Mouse (Mus musculus) hindbrain, embryonic 16.5 days (tissue): Measurements from ENCODE around the gene Ccnl2. TPM values are rescaled to one million over a fixed set of nuclear protein-coding genes. Genes with fewer than 3 reads are reported as not detected.
"Not testable (repeated sequence)": the region's sequence is repeated elsewhere in the genome, so short reads cannot be mapped to it uniquely, and the experiment has no call there.

Experiments used
- ATAC-seq: fragments of 200-750 bp; cut with Nextera tagmentation; 2 replicates; pipeline ENCODE4 v1.8.0; 2017; ENCODE audit warnings: moderate TSS enrichment, moderate library complexity
- H3K27ac ChIP-seq: fragments of 300-500 bp; sonication (generic); 2 replicates; pipeline ENCODE4 v1.5.1; 2014; ENCODE audit warnings: low read depth, mild to moderate bottlenecking, control low read depth, low read length, moderate library complexity
- H3K27me3 ChIP-seq: fragments of 300-500 bp; sonication (generic); replicated peaks from 2 replicates; pipeline ENCODE4 v1.6.1; 2014; ENCODE audit warnings: low read length; ENCODE audit not compliant: control insufficient read depth, insufficient read depth
- H3K36me3 ChIP-seq: fragments of 300-500 bp; sonication (generic); 2 replicates; pipeline ENCODE4 v1.6.1; 2014; ENCODE audit warnings: mild to moderate bottlenecking, low read length, moderate library complexity, mixed read lengths; ENCODE audit not compliant: control insufficient read depth, insufficient read depth
- H3K4me1 ChIP-seq: fragments of 300-500 bp; sonication (generic); 2 replicates; pipeline ENCODE4 v1.6.1; 2014; ENCODE audit warnings: low read depth, low read length; ENCODE audit not compliant: control insufficient read depth, insufficient read depth
- H3K4me2 ChIP-seq: fragments of 300-500 bp; sonication (generic); 2 replicates; pipeline ENCODE4 v1.6.1; 2014; ENCODE audit warnings: mild to moderate bottlenecking, low read length, control low read depth, moderate library complexity
- H3K4me3 ChIP-seq: fragments of 300-500 bp; sonication (generic); 2 replicates; pipeline ENCODE4 v1.5.1; 2014; ENCODE audit warnings: mild to moderate bottlenecking, low read length, control low read depth, moderate library complexity
- H3K9ac ChIP-seq: fragments of 300-500 bp; sonication (generic); 2 replicates; pipeline ENCODE4 v1.6.1; 2014; ENCODE audit warnings: low read depth, mild to moderate bottlenecking, control low read depth, low read length, moderate library complexity
- H3K9me3 ChIP-seq: fragments of 300-500 bp; sonication (generic); 2 replicates; pipeline ENCODE4 v1.6.1; 2014; ENCODE audit warnings: mild to moderate bottlenecking, low read length, moderate library complexity; ENCODE audit not compliant: control insufficient read depth
- WGBS: fragments of 180-500 bp; shearing (Covaris S2); extraction: QIAGEN DNeasy Blood & Tissue Kit; methylation state at CpG from one replicate; pipeline ENCODE4 v1.1.7; 2014; 5-methylcytosine and 5-hydroxymethylcytosine counted together
- polyA plus RNA-seq: library from polyadenylated mRNA; unstranded; fragments of >200 nt; fragmentation: Nextera tagmentation; extraction: Ambion mirVana; gene quantifications from 2 replicates; pipeline ENCODE4 v1.2.1, GENCODE M21; 2015

Ccnl2 gene
- polyA plus RNA-seq, 1 experiment from 2014 or later = 118 TPM

DNA sequence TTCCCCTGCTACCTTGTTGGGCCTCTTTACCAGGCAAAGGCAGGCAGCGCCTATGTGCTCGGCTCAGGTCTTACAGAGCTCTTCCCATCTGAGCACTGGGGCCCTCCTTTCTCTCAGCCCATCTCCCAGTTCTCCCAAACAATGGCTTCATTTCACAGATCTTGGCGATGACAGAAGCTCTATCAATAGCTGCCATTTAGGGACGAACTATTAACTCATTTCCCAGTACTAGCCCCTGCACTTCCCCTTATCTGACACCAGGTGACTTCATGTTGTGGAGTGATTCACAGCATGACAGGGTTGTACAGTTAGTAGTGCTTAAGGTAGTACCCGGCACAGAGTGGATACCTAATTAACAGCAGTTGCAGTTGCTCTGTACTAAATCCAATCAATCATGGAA is 26.5 kb upstream of the Ccnl2 start, which contains the start of gene Tmem88b:
Gene Tmem88b (minus strand): TSS at position 56 of the 400 bp plus-strand sequence.
- no peaks in the 10 kb centered on the region for H3K9me3 ChIP-seq
- H3K9ac ChIP-seq = peak within 1 kb of the TSS; percentile 85; the same call in 1 of the 2 replicates
- peaks cover 4% of the 10 kb centered on the region; the same call in 1 of the 2 replicates for H3K4me1 ChIP-seq
- peak within 1 kb of the TSS; percentile 69 for H3K4me3 ChIP-seq
- WGBS = 60% methylated on average over 5 of the region's 5 CpGs
- H3K4me2 ChIP-seq = peak within 1 kb of the TSS; percentile 80
- no peaks in the 10 kb centered on the region for H3K36me3 ChIP-seq
- ATAC-seq = no peak
- H3K27ac ChIP-seq = peak within 1 kb of the TSS; percentile 89
- no peaks in the 10 kb centered on the region for H3K27me3 ChIP-seq

DNA sequence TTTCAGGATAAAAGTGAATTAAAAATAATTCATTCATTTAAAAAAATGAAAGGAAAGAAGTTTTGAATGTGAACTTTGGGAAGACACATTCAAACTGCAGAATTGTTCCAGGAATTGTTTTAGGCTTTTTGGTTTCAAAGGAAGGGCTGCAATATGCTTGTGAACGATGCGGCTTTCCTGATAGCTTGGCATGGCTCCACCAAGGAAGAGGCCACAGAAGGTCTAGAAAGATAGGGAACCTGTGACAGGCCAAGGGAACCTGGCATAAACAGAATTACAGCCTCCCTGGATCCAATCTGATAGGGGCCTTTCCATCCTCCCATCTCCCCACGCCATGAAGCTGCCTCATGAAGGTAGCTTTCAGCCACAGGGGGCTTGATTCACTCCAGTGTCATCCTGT is 24.0 kb upstream of the Ccnl2 start:
- H3K27me3 ChIP-seq = no peaks in the 10 kb centered on the region
- H3K27ac ChIP-seq = no peak overlapping the region
- 84% methylated on average over 3 of the region's 3 CpGs for WGBS

DNA sequence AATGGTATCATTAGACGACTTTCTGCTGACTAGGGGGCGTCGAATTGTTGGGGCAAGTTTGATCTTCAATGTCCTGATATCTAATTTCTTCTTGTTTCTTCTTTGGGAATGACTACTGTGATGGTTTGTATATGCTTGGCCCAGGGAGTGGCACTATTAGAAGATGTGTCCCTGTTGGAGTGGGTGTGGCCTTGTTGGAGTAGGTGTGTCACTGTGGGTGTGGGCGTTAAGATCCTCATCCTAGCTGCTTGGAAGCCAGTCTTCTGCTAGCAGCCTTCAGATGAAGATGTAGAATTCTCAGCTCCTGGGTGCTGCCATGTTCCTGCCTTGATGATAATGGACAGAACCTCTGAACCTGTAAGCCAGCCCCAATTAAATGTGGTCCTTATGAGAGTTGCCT is 23.5 kb upstream of the Ccnl2 start:
- H3K36me3 ChIP-seq, H3K27me3 ChIP-seq, H3K4me3 ChIP-seq, H3K4me1 ChIP-seq, H3K9ac ChIP-seq, H3K9me3 ChIP-seq, H3K4me2 ChIP-seq, ATAC-seq, H3K27ac ChIP-seq: not testable (repeated sequence)
- WGBS = 79% methylated on average over 4 of the region's 4 CpGs

More for the DNA sequence above, 24.0 kb upstream of the Ccnl2 start:
- Histone ChIP-seq H3K36me3 (no peaks in the 10 kb centered on the region), H3K4me2 (no peak overlapping the region), H3K9ac (no peak overlapping the region), H3K4me1 (peaks cover 4% of the 10 kb centered on the region; the same call in 1 of the 2 replicates), H3K4me3 (no peak overlapping the region), H3K9me3 (no peaks in the 10 kb centered on the region)
- no peak for ATAC-seq

DNA sequence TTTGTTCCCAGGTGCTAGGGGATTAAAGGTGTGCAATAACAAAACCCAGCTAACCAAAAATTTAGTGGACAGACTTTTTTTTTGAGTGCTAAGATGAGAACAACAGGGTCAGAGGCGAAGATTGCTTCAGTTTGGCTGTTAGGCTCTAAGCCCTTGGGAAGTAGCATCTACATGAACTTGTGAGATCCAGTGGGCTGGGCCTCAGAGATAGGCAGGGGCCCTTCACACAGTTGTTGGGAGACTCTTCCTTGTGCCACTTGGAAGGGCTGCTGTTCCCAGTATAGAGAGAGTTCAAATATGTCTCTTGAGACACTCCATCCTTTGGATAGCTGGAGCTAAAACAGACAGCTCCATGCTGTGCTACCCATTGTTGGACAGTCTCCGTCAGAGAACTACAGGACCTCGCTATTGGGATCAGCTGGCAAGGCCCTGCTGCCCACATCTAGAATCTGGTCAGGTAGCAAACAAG is 22.2 kb upstream of the Ccnl2 start, which contains the start of gene Ankrd65:
Gene Ankrd65 (plus strand): TSS at position 419 of the 469 bp plus-strand sequence.
- H3K27ac ChIP-seq = no peak within 1 kb of the TSS
- WGBS = 64% methylated on average over 3 of the region's 3 CpGs
- no peak within 1 kb of the TSS for H3K9ac ChIP-seq
- H3K9me3 ChIP-seq = no peaks in the 10 kb centered on the region
- no peaks in the 10 kb centered on the region for H3K4me1 ChIP-seq
- no peak within 1 kb of the TSS for H3K4me3 ChIP-seq
- ATAC-seq = no peak
- no peaks in the 10 kb centered on the region for H3K27me3 ChIP-seq
- H3K4me2 ChIP-seq = no peak within 1 kb of the TSS
- no peaks in the 10 kb centered on the region for H3K36me3 ChIP-seq

DNA sequence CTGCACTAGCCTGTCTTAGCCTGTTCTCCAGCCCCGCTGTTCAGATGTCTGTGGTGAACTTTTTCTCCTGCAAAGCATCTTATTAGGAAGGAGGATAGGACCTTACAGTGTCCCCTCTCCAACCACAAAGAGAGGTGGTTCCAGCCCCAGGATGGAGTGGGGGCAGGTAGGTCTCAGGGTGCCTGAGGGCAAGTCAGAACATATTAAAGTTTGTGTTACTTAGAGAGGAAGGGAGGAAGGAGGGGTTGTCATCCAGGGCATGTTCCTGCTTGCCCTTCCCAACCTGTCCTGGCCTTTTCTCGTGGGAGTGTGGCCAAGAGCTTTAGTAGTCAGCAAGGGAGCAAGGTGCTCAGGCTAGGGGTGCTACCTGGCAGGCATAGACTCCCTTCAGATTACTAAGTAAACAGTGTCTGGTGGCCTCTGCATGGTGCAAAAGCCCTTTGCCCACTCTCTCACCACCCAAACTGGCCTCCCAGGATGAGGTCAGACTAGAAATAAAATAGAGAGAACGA is 21.6 kb upstream of the Ccnl2 start:
- Histone ChIP-seq H3K4me2 (no peak overlapping the region), H3K9me3 (no peaks in the 10 kb centered on the region), H3K4me3 (no peak overlapping the region), H3K36me3 (no peaks in the 10 kb centered on the region), H3K27me3 (no peaks in the 10 kb centered on the region), H3K4me1 (no peaks in the 10 kb centered on the region), H3K9ac (no peak overlapping the region), H3K27ac (no peak overlapping the region)
- WGBS = 67% methylated on average over 3 of the region's 3 CpGs
- ATAC-seq = no peak

DNA sequence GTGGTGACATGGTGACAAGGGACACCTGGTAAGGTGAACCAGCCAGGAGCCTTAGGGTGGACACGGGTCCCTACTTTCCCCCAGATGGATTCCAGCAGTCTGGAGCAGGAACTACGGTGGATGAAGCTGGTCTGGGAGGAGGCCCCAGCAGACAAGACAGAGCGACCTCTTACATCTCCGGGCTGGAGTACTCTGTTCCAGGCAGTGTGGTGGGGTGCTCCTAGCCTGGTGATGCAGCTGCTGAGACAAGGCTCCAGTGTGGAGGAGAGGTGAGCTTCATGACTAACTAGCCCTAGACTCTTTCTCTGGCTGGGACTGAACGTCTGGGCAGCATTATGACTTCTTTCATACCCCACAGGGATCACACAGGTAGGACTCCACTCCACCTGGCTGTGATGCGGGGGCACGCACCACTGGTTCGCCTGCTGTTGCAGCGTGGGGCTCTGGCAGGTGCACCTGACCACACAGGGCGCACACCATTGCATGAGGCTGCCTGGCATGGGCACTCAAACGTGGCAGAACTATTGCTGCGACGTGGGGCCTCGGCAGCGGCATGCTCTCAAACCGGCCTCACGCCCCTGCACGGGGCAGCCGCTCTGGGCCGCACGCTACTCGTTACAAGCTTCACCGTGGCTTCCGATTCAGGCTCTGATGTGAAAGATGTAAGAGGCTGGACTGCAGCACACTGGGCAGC is 20.9 kb upstream of the Ccnl2 start:
- Histone ChIP-seq H3K36me3 (no peaks in the 10 kb centered on the region), H3K4me3 (no peak overlapping the region), H3K4me2 (no peak overlapping the region), H3K27me3 (no peaks in the 10 kb centered on the region), H3K9ac (no peak overlapping the region), H3K27ac (no peak overlapping the region), H3K9me3 (no peaks in the 10 kb centered on the region), H3K4me1 (no peaks in the 10 kb centered on the region)
- no peak for ATAC-seq
- WGBS = 78% methylated on average over 24 of the region's 24 CpGs

DNA sequence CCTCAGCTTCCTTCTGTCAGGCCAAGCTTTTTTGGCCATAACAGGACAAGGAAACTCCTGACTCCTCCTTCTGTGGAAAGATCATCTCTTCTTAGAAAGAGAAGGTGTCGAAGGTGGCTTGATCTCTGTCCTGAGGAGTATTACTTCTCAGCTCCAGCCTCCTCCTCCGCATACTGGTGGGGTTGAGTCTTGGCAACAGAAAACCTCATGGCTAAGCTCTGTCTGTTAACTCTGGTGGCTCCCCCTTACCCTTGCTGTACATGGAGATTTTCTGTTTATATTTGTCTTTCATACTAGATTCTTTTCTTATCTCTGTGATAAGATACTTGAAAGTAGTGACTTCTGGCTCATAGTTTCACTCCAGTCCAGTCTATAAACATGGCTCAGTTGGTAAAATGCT is 18.6 kb upstream of the Ccnl2 start:
- Histone ChIP-seq H3K4me1 (no peaks in the 10 kb centered on the region), H3K36me3 (no peaks in the 10 kb centered on the region), H3K9ac (no peak overlapping the region), H3K27ac (no peak overlapping the region), H3K4me2 (no peak overlapping the region), H3K9me3 (no peaks in the 10 kb centered on the region), H3K27me3 (no peaks in the 10 kb centered on the region; the same call in 1 of the 2 replicates), H3K4me3 (no peak overlapping the region)
- WGBS = 85% methylated on average over 2 of the region's 2 CpGs
- ATAC-seq = no peak

DNA sequence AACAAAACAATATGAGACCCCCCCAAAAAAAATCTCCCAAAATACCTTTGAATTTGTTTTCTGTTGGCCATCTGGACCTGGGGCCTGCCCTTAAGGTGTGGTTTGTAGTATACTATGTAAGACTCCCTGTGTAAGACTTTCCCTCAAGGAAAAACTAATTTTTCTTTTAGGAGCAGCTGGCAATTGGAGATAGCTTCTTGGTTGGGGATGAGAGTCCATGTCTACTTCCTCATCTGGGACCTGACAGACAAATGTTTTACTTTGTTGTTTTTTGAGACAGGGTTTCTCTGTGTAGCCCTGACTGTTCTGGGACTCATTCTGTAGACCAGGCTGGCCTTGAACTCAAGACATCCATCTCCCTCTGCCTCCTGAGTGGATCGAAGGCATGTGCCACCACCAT is 10.2 kb upstream of the Ccnl2 start:
- no peak for ATAC-seq
- H3K27ac ChIP-seq = no peak overlapping the region
- no peaks in the 10 kb centered on the region for H3K27me3 ChIP-seq
- no peak overlapping the region for H3K4me2 ChIP-seq
- no peak overlapping the region for H3K4me3 ChIP-seq
- WGBS = 100% methylated on average over 1 of the region's 1 CpGs
- H3K36me3 ChIP-seq = peaks cover 4% of the 10 kb centered on the region; the same call in 1 of the 2 replicates
- no peak overlapping the region for H3K9ac ChIP-seq
- H3K9me3 ChIP-seq = no peaks in the 10 kb centered on the region
- H3K4me1 ChIP-seq = peaks cover 14% of the 10 kb centered on the region

DNA sequence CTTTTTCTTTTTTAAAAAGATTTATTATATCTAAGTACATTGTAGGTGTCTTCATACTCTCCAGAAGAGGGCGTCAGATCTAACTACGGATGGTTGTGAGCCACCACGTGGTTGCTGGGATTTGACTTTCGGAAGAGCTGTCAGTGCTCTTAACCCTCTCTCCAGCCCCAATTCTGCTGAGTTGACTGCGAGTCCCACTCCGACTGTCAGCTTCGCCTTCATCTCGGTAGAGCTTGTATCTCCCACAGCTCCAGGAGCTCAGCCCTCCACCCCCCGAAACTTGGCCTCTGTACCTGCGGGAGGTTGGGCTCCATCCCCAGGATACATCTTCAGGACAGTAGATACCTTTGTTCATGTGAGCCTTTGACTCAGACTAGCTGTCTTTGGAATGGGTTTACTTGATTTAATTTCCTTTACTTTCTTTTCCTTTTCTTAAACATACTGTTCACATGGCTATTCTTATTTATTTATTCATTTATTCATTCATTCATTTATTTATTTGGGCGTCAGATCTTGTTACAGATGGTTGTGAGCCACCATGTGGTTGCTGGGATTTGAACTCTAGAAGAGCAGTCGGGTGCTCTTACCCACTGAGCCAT is 9.4 kb upstream of the Ccnl2 start, which contains the start of gene Mrpl20:
Gene Mrpl20 (plus strand): TSS at position 138 of the 599 bp plus-strand sequence.
- peaks cover 9% of the 10 kb centered on the region for H3K36me3 ChIP-seq
- H3K27me3 ChIP-seq = no peaks in the 10 kb centered on the region
- peak within 1 kb of the TSS; percentile 82 for H3K4me2 ChIP-seq
- H3K4me1 ChIP-seq = peaks cover 14% of the 10 kb centered on the region
- peak; percentile 80 for ATAC-seq
- no peaks in the 10 kb centered on the region for H3K9me3 ChIP-seq
- 6% methylated on average over 12 of the region's 12 CpGs for WGBS
- H3K9ac ChIP-seq = peak within 1 kb of the TSS; percentile 89
- peak within 1 kb of the TSS; percentile 77 for H3K27ac ChIP-seq
- peak within 1 kb of the TSS; percentile 93 for H3K4me3 ChIP-seq
